Mouse (Mus musculus): ENCODE measurements around the gene Resp18.
"Not testable (repeated sequence)": the region's sequence is repeated elsewhere in the genome, so short reads cannot be mapped to it uniquely, and the experiment has no call there.

Resp18 gene

DNA sequence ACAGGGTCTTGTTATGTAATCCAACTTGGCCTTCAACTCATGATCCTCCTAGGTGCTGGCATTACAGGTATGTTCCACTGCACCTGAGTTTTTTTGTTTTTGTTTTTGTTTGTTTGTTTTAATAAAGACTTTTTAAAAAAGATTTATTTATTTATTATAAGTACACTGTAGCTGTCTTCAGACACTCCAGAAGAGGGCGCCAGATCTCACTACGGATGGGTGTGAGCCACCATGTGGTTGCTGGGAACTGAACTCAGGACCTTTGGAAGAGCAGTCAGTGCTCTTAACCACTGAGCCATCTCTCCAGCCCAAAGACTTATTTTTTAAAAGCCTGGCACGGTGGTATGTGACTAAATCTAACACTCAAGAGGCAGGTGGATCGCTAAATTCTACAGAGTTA is 45.7 kb downstream of the Resp18 start:
- not testable (repeated sequence) for DNase-seq

DNA sequence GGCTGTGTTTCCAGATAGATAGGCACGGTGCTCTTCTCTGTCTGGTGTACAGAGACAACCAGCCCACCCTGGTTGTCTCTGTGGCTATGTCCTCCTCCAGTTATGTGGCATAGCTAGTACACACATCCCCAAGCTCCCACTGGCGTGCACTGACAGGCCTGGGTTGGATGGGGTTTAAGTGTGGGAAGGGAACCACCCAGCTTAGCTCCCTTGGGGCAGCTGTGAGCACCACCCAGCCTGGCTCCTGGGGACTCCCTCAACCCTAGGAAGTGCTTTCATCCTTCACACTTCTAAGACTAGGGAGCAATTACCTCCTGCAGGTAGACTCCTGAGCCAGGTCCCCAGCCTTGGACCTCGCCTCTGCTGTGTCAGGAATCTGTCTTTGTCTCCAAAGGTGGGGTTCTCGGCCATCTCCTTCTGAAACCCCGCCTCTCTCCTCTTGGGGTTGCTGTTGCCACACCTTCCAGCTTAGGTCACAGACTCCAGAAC is 46.5 kb downstream of the Resp18 start, which contains the start of gene A630095N17Rik:
TSS of gene A630095N17Rik (minus strand) at position 439 of the 489 bp plus-strand sequence.
- no peak for DNase-seq

DNA sequence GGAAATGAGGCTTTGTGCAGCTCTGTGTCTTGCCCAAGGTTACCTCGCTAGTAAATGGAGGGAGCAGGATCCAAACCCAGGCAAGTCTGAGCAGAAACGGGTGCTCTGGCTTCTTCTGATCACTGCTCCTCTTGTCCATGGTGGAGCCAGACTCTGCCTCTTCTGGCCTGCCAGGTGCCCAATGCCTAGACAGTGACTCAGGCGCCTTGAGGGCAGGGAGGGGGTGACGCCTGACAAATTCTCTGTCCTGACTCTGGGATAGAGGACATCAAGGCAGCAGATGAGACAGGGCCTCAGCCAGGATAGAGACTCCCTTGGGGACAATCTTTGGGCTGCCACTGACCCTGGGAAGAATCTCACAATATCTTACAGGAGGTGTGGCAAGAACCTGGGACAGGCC is 47.0 kb downstream of the Resp18 start:
- no peak for DNase-seq

DNA sequence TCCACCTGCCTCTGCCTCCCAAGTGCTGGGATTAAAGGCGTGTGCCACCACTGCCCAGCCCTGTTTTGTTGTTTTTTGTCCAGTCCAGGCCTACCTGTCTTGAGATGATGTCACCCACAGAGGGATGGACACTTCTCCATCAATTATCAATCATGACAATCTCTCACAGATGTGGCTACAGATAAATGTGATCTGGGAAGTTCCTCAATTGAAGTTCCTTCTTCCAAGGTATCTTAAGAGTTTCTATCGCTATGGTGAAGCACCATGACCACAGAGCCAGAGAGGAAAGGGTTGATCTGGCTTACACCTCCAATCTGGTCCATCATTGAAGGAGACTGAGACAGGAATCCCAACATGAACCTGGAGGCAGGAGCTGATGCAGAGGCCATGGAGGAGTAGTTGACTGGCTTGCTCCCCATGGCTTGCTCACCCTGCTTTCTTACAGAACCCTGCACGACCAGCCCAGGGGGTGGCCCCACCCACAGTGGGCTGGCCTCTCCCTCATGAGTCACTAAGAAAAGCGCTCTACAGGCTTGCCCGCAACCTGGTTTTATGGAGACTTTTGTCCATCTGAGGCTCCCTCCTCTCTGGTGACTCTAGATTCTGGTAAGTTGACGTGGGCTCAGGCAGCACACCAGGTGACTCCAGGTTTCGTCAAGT is 47.8 kb downstream of the Resp18 start:
- DNase-seq = no peak

DNA sequence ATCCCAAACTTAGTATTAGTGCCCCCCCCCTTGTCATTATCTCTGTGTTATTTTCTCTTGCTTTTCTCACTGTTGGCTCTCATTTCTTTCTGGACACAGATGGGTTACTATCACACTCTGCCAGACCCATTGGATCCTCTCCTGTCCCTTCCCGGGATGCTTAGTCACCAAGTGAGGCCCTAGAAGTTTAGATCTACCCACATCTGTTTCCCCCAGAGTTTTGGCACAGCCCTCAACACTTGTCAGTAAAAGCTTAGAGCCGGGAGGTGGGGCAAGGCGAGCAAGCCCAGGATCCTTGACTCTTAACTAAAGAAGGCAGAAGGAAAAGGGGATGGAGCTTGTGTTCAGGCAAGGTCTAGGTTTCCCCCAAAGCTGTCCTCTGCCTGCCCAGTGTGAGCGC is 49.1 kb downstream of the Resp18 start:
- DNase-seq = no peak

DNA sequence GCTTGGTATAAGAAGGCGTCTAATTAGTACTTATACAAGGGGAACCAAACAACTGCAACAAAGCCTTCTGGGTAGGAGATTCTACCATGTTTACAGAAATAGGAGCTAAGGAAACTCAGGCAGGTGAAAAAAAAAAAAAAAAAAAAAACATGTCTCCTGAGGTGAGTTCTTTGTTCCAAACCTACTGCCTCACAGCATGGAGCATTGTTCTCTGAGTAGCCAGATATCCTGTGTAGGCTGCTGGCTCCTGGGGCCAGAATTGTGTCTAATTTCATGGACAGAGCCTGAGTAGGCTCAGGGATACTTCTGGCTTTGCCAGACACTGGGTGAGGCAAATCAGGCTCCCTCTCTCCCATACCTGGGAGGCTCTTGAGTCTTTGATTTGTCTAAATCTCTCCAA is 50.6 kb downstream of the Resp18 start:
- no peak for DNase-seq

DNA sequence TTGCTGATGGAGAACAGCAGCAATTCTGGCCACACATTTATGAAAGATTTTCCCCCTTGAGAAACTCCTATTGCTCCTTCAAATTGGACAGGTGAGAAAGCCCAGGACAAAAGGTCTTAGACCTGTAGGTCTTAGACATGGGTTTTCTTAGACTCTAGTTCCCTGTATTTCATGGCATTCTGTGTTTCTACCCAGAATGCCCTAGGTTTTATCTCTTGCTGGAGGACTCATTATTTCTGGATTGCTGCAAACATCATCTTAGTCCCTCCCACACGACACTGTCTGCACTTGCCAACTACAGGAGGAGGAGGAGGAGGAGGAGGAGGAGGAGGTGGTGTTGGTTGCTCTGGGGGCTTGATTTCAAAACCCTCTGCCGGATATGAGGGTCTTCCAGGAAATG is 52.1 kb downstream of the Resp18 start:
- DNase-seq = no peak

DNA sequence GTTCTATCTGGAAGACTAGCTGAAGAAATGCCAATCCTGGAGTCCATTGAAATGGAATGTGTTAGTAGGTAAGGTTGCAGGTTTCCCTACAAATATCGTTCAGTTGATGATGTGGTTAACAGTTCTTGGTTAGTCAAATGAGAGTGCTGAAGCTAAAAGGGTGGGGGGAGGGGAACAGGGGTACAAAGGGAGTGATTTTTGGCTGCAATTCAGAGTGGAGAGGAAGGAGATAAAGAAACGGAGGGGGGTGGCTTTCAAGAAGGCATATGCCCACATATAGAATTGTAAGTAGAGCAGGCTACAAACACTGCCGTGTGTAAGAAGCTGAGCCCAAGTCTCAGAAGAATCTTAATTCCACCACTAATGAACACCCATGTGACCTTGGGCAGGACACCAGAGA is 52.7 kb downstream of the Resp18 start:
- DNase-seq = no peak

DNA sequence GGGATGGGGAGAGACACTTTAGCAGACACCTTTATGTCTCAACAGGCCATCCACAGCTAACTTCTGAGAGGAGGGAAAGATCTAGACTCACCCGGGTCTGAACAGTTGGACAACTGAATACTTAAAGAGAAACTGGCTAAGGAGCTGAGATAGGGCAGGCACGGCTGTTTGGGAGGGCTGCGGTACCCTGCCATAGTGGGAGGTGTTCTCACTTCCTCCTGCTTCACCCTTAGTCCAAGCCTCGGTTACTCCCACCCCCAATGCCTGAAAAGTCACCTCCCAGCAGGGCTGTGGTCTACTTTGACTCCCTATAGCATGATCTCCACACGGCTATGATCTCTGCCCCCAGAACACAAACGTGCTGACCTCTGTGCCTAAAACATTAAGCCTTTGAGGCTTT is 54.7 kb downstream of the Resp18 start:
- DNase-seq = no peak

DNA sequence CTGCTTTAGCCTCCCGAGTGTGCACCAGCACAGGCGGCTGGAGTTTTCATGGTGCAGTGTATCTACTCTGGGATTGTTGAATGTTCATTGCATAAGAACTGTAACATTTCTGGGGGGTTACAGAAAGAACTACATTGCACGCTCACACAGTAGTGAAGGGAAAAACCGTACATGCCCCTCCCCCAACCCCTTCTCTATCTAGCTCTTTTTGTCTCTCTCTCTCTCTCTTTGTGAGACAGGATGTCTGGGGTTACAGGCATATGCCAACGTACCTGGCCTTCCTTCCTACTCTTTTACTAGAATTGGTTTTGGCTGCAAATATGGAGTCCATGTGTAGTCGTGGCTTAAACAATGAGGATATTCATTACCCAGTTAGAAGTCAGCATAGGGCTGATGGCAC is 55.3 kb downstream of the Resp18 start:
- DNase-seq = no peak
